Mouse (Mus musculus) CH12.LX (cell line): ENCODE measurements around the gene Chst8. TPM values are rescaled to one million over a fixed set of nuclear protein-coding genes. Genes with fewer than 3 reads are reported as not detected.

Experiments used
- DNase-seq: peaks from one replicate; pipeline ENCODE4 v3.0.0-alpha.2; 2013; ENCODE audit errors: extremely low read depth
- H3K27ac ChIP-seq: 2 replicates; pipeline ENCODE4 v1.5.1; 2012; ENCODE audit warnings: low read depth, mild to moderate bottlenecking, control low read depth, moderate library complexity; ENCODE audit not compliant: insufficient read depth
- H3K27me3 ChIP-seq: replicated peaks from 2 replicates; pipeline ENCODE3; 2012; ENCODE audit warnings: inconsistent platforms
- H3K36me3 ChIP-seq, 2 experiments: replicated peaks in 1 of 2; 2 replicates each; pipeline versions ENCODE3 to v1.6.1; 2012; ENCODE audit warnings: inconsistent platforms in 1 of 2, low read length in 1 of 2, mild to moderate bottlenecking in 1 of 2, mixed read lengths in 1 of 2, moderate library complexity in 1 of 2; ENCODE audit not compliant: control insufficient read depth in 1 of 2, insufficient read depth in 1 of 2
- H3K4me1 ChIP-seq, 2 experiments: 2 replicates each; pipeline ENCODE4 v1.6.1; 2012; ENCODE audit warnings: inconsistent platforms in 1 of 2, moderate library complexity in 1 of 2; ENCODE audit not compliant: insufficient read depth in 2 of 2, control insufficient read depth in 1 of 2
- H3K4me2 ChIP-seq: 2 replicates; pipeline ENCODE4 v1.6.1; 2012; ENCODE audit warnings: low read depth, mild to moderate bottlenecking, control low read depth; ENCODE audit not compliant: poor library complexity, insufficient read depth, severe bottlenecking
- H3K4me3 ChIP-seq, 3 experiments: fragments of 150-350 bp in 1 of 3; sonication (generic) in 1 of 3; replicated peaks in 1 of 3; 2 replicates each; pipeline versions ENCODE3 to v1.5.1; 2011 to 2012; ENCODE audit warnings: low read depth in 2 of 3, low read length in 2 of 3, mild to moderate bottlenecking in 2 of 3, moderate library complexity in 2 of 3, control low read depth in 1 of 3, improper control_type of control experiment in 1 of 3, inconsistent platforms in 1 of 3, mixed read lengths in 1 of 3; ENCODE audit not compliant: poor library complexity in 1 of 3
- H3K79me2 ChIP-seq: replicated peaks from 2 replicates; pipeline ENCODE4 v1.6.1; 2012; ENCODE audit warnings: mild to moderate bottlenecking, moderate library complexity; ENCODE audit not compliant: control insufficient read depth, poor library complexity, insufficient read depth, severe bottlenecking; ENCODE audit errors: extremely low read depth
- H3K9ac ChIP-seq: 2 replicates; pipeline ENCODE4 v1.6.1; 2012; ENCODE audit warnings: low read depth, mild to moderate bottlenecking, control low read depth, moderate library complexity; ENCODE audit not compliant: insufficient read depth
- H3K9me3 ChIP-seq: replicated peaks from 2 replicates; pipeline ENCODE3; 2012; ENCODE audit warnings: low read length, inconsistent platforms, mixed read lengths
- CHD1 ChIP-seq: IDR thresholded peaks from 2 replicates; pipeline ENCODE4 v1.6.1; 2012; ENCODE audit warnings: low read depth, low read length, improper control_type of control experiment, inconsistent platforms
- CTCF ChIP-seq, 2 experiments: IDR thresholded peaks in 1 of 2; conservative IDR thresholded peaks in 1 of 2; 2 replicates each; pipeline ENCODE4 v1.5.1; 2011 to 2012; ENCODE audit warnings: low read depth in 2 of 2, low read length in 2 of 2, improper control_type of control experiment in 1 of 2, inconsistent platforms in 1 of 2, mild to moderate bottlenecking in 1 of 2, moderate library complexity in 1 of 2
- ELF1 ChIP-seq: IDR thresholded peaks from 2 replicates; pipeline ENCODE4 v1.6.1; 2014; ENCODE audit warnings: low read depth, mild to moderate bottlenecking, inconsistent platforms, low read length, improper control_type of control experiment
- EP300 ChIP-seq: IDR thresholded peaks from 2 replicates; pipeline ENCODE4 v1.6.1; 2011; ENCODE audit warnings: low read length, improper control_type of control experiment
- ETS1 ChIP-seq: conservative IDR thresholded peaks from 2 replicates; pipeline ENCODE4 v1.6.1; 2012; ENCODE audit warnings: low read depth, mild to moderate bottlenecking, inconsistent platforms, low read length, improper control_type of control experiment, moderate library complexity
- HCFC1 ChIP-seq: IDR thresholded peaks from 2 replicates; pipeline ENCODE4 v1.6.1; 2012; ENCODE audit warnings: low read depth, mild to moderate bottlenecking, inconsistent platforms, low read length, improper control_type of control experiment
- JUN ChIP-seq: IDR thresholded peaks from 2 replicates; pipeline ENCODE4 v1.6.1; 2011; ENCODE audit warnings: low read depth, mild to moderate bottlenecking, low read length, improper control_type of control experiment, moderate library complexity; ENCODE audit not compliant: insufficient read depth
- JUND ChIP-seq: conservative IDR thresholded peaks from 2 replicates; pipeline ENCODE4 v1.6.1; 2011; ENCODE audit warnings: low read depth, low read length, improper control_type of control experiment
- MAFK ChIP-seq: IDR thresholded peaks from 2 replicates; pipeline ENCODE4 v1.6.1; 2011; ENCODE audit warnings: low read length, improper control_type of control experiment; ENCODE audit not compliant: insufficient replicate concordance
- MAX ChIP-seq: IDR thresholded peaks from 2 replicates; pipeline ENCODE4 v1.6.1; 2011; ENCODE audit warnings: low read length, improper control_type of control experiment
- MAZ ChIP-seq: IDR thresholded peaks from 2 replicates; pipeline ENCODE4 v1.6.1; 2012; ENCODE audit warnings: low read depth, mild to moderate bottlenecking, inconsistent platforms, low read length, improper control_type of control experiment, moderate library complexity
- MEF2A ChIP-seq: IDR thresholded peaks from 2 replicates; pipeline ENCODE4 v1.6.1; 2014; ENCODE audit warnings: low read depth, mild to moderate bottlenecking, inconsistent platforms, low read length, improper control_type of control experiment, borderline replicate concordance
- MXI1 ChIP-seq: IDR thresholded peaks from 2 replicates; pipeline ENCODE4 v1.6.1; 2011; ENCODE audit warnings: mild to moderate bottlenecking, low read depth, low read length, improper control_type of control experiment
- MYC ChIP-seq: IDR thresholded peaks from 2 replicates; pipeline ENCODE4 v1.6.1; 2011; ENCODE audit warnings: low read depth, mild to moderate bottlenecking, improper control_type of control experiment, low read length
- SIN3A ChIP-seq: IDR thresholded peaks from 2 replicates; pipeline ENCODE4 v1.6.1; 2012; ENCODE audit warnings: low read length, improper control_type of control experiment, inconsistent platforms
- TBP ChIP-seq: conservative IDR thresholded peaks from 2 replicates; pipeline ENCODE4 v1.6.1; 2011; ENCODE audit warnings: low read depth, low read length, improper control_type of control experiment
- TCF12 ChIP-seq: IDR thresholded peaks from 2 replicates; pipeline ENCODE4 v1.6.1; 2014; ENCODE audit warnings: low read depth, mild to moderate bottlenecking, inconsistent platforms, low read length, improper control_type of control experiment
- USF1 ChIP-seq: IDR thresholded peaks from 2 replicates; pipeline ENCODE4 v1.6.1; 2014; ENCODE audit warnings: low read depth, mild to moderate bottlenecking, inconsistent platforms, low read length, improper control_type of control experiment
- USF2 ChIP-seq: conservative IDR thresholded peaks from 2 replicates; pipeline ENCODE4 v1.6.1; 2011; ENCODE audit warnings: low read depth, low read length, improper control_type of control experiment
- ZC3H11A ChIP-seq: IDR thresholded peaks from 2 replicates; pipeline ENCODE4 v1.6.1; 2012; ENCODE audit warnings: low read depth, mild to moderate bottlenecking, inconsistent platforms, low read length, improper control_type of control experiment
- dilution Hi-C: fragments of 300-500 bp; cut with MboI; formaldehyde crosslinking; loops from 2 replicates; pipeline ENCODE4 v1.14.3; 2020; ENCODE audit warnings: low sequenced_read_pairs; ENCODE audit not compliant: extremely low pct_unique_long_range_greater_than_20kb, extremely low pct_ligation_motif_present
- in situ Hi-C: fragments of 300-500 bp; cut with MboI; formaldehyde crosslinking; loops from 3 replicates; pipeline ENCODE4 v1.14.3; 2019; ENCODE audit warnings: low sequenced_read_pairs, low pct_ligation_motif_present, low pct_unique_long_range_greater_than_20kb, mixed read lengths
- polyA plus RNA-seq: library from polyadenylated mRNA; unstranded; fragments of >175 nt; gene quantifications from 2 replicates; pipeline ENCODE4 v1.2.1, GENCODE M21; 2012; ENCODE audit warnings: low read depth; ENCODE audit not compliant: insufficient read length
- total RNA-seq, 2 experiments: library from RNA; depleted of rRNA; stranded (reverse); fragments of 300-350 nt in 1 of 2; fragments of >200 nt in 1 of 2; gene quantifications; 2 replicates each; pipeline ENCODE4 v1.2.3; 2012 to 2014

The Chst8 gene
- total and polyA plus RNA-seq, 3 experiments, result 0.13 to 0.27 (median 0.16) TPM

DNA sequence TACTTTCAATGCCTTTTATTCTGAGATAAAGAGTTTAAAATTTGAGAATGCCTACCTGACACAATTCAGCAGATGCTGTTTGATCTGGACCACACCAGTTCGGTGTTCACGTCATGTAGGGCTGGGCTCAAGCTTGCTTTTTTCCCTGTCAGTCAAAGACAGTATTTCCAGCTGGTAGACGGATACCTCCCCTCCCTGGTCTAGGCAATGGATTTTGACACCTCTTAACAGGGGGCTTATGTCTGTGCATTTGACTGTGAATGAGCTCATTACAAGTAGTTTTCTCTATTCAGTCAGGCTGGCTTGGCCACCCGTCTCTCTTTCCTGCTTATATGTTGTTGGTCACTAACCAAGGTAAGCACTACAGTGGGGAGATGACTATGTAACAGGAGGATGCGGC is 6.1 kb upstream of the Chst8 start:
- in situ Hi-C loops (no loop called here), dilution Hi-C loops (no loop called here)
- Histone ChIP-seq H3K9ac (no peak overlapping the region), H3K36me3 (no peaks in the 10 kb centered on the region), H3K9me3 (no peaks in the 10 kb centered on the region), H3K4me3 (no peak overlapping the region), H3K79me2 (no peaks in the 10 kb centered on the region), H3K4me2 (no peak overlapping the region), H3K27ac (no peak overlapping the region), H3K27me3 (no peaks in the 10 kb centered on the region), H3K4me1 (peaks cover 0 to 2% of the 10 kb centered on the region in 2 experiments; a peak in 1 of 4 replicates)
- no peak for DNase-seq
- TF ChIP-seq MAZ, result no peak
- TF ChIP-seq JUND, result no peak
- TF ChIP-seq TBP, result no peak
- no peak for TF ChIP-seq ELF1
- no peak for TF ChIP-seq MXI1
- no peak for TF ChIP-seq CHD1
- no peak for TF ChIP-seq MYC
- no peak for TF ChIP-seq USF1
- TF ChIP-seq SIN3A, result no peak
- TF ChIP-seq ZC3H11A, result no peak
- no peak for TF ChIP-seq JUN
- TF ChIP-seq USF2, result no peak
- TF ChIP-seq TCF12, result no peak
- no peak for TF ChIP-seq CTCF (conservative IDR thresholded peaks at IDR 0.05 in 1 of 2, IDR thresholded peaks at IDR 0.05 in 1 of 2; ENCODE audit: low read depth in 2 of 2, low read length in 2 of 2)
- TF ChIP-seq MEF2A, result no peak
- no peak for TF ChIP-seq HCFC1
- TF ChIP-seq MAX, result no peak
- TF ChIP-seq EP300, result no peak

DNA sequence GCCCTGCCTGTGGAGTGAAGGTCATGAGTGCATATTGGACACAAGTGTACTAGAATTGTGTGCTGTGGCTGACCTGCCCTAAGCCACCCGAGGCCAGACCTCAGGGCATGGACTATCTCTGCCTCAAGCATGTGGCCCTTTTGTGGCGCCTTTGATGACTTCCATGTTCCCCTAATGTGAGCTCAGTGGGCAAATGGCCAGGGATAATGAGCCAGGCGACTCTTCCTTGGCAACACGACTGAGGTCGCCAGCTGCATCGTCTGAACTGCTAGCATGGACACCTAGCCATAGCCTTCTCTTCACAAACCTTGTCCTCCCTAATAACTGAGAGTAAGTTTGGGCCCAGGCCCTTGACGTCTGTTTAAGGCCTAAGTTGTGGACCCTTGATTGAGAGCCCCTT is 4.5 kb upstream of the Chst8 start:
- Histone ChIP-seq H3K4me1 (no peaks in the 10 kb centered on the region), H3K79me2 (no peaks in the 10 kb centered on the region), H3K27ac (no peak overlapping the region), H3K9ac (no peak overlapping the region), H3K4me2 (no peak overlapping the region), H3K9me3 (peaks cover 5% of the 10 kb centered on the region), H3K27me3 (no peaks in the 10 kb centered on the region), H3K4me3 (no peak overlapping the region), H3K36me3 (no peaks in the 10 kb centered on the region)
- in situ Hi-C loops (no loop called here), dilution Hi-C loops (no loop called here)
- DNase-seq, result no peak
- TF ChIP-seq ETS1, result no peak
- TF ChIP-seq MAFK, result no peak
